Mouse (Mus musculus): ENCODE measurements around the gene Adamts5. TPM values are rescaled to one million over a fixed set of nuclear protein-coding genes. Genes with fewer than 3 reads are reported as not detected.

Adamts5 gene
- polyA plus RNA-seq, 1 experiment = 1.4 TPM

DNA sequence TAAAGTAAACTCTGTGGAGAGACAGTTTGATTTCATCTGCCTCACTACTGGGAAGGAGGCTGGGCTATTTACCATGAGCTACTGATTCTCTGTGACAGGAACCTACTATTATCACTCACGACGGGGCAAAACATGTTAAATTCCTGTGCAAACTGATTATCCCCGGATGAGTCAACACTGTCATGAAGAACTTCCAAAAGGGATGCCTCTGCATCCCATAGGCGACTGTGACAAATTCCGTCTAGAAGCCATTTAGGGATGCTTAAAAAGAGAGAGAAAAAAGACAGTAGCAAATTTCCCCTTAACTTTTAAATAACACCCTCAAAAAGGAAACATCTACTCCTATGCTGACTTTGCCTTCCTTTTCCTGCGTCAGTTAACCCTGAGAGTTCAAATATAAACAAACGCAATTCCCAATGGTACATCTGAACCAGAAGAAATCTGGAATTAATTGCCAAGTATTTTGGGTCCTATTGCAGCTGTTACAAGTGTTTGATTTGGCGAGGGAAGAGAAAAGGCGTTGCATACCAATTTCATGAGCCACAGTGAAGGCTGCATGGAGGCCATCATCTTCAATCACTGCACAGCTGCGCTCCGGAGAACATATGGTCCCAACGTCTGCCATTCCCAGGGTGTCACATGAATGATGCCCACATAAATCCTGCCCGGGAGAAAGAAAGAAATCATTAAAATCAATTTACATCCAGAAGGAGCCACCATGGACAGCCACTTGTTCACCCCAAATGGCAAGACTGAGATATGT is 14.2 kb downstream of the Adamts5 start:
- H3K4me3 ChIP-seq (ENCODE audit: extremely low read depth, insufficient read depth, insufficient read length) = no peak overlapping the region
- H3K4me1 ChIP-seq (ENCODE audit: control insufficient read depth, insufficient read depth, insufficient read length) = no peaks in the 10 kb centered on the region
- no peak overlapping the region for H3K27ac ChIP-seq (ENCODE audit: insufficient read depth, low read length)
- H3K27me3 ChIP-seq (ENCODE audit: control insufficient read depth, insufficient read depth, low read length) = no peaks in the 10 kb centered on the region
- WGBS = 85% methylated on average over 13 of the region's 13 CpGs
- TF ChIP-seq POLR2A (IDR thresholded peaks at IDR 0.05; ENCODE audit: low read depth, low read length) (no peak), CTCF (IDR thresholded peaks at IDR 0.05; ENCODE audit: extremely low read depth, insufficient read depth, insufficient read length, insufficient replicate concordance) (no peak)
- H3K36me3 ChIP-seq (ENCODE audit: control insufficient read depth, insufficient read depth, low read length) = no peaks in the 10 kb centered on the region
- no peak for DNase-seq (ENCODE audit: low read depth in 1 of 2, low spot score in 2 of 2)

DNA sequence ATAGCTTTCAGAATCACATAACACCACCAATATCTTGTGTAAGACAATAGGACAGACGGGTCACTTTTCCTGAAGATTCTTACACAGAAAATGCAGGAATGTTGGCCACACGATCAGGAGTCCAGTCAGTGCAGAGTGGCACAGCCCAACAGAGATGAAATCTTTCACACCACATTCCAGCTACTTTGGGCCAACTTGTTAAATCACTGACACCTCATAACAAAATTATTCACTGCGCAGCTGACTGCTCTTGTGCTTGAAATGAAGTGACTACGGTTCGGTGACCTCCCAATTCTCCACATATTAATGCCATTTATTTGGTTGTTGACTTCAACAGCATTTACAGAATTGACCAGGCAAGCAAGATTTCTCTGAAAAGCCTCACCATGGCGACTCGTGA is 22.6 kb downstream of the Adamts5 start:
- 83% methylated on average over 7 of the region's 7 CpGs for WGBS
- DNase-seq (ENCODE audit: low read depth in 1 of 2, low spot score in 2 of 2) = no peak
- no peak for TF ChIP-seq CTCF (IDR thresholded peaks at IDR 0.05; ENCODE audit: extremely low read depth, insufficient read depth, insufficient read length, insufficient replicate concordance)
- TF ChIP-seq POLR2A (IDR thresholded peaks at IDR 0.05; ENCODE audit: low read depth, low read length) = no peak

DNA sequence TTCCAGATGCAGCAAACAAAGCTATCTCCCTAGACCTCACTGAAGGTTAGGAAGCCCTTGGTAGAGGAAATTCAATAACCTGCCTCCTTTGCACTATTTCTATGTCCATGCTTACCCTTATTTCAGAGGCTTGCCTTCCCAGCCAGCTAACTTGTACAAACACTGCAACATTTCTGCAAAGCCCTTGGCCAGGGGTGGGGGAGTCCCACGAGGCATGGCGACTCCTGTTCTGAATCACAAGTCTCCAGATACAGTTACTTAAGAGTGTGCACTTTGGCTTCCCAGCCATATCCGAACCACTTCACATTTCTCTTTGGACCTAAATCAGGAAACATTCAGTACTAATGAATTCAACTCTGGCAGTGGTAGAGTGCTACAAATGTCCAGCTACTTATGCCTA is 27.5 kb downstream of the Adamts5 start:
- DNase-seq (ENCODE audit: low read depth in 1 of 2, low spot score in 2 of 2) = no peak
- no peak overlapping the region for H3K27ac ChIP-seq (ENCODE audit: insufficient read depth, low read length)
- WGBS = 84% methylated on average over 3 of the region's 3 CpGs
- no peaks in the 10 kb centered on the region for H3K36me3 ChIP-seq (ENCODE audit: control insufficient read depth, insufficient read depth, low read length)
- H3K4me3 ChIP-seq (ENCODE audit: extremely low read depth, insufficient read depth, insufficient read length) = no peak overlapping the region
- no peaks in the 10 kb centered on the region for H3K27me3 ChIP-seq (ENCODE audit: control insufficient read depth, insufficient read depth, low read length)
- TF ChIP-seq POLR2A (IDR thresholded peaks at IDR 0.05; ENCODE audit: low read depth, low read length) = no peak
- TF ChIP-seq CTCF (IDR thresholded peaks at IDR 0.05; ENCODE audit: extremely low read depth, insufficient read depth, insufficient read length, insufficient replicate concordance) = no peak
- H3K4me1 ChIP-seq (ENCODE audit: control insufficient read depth, insufficient read depth, insufficient read length) = no peaks in the 10 kb centered on the region

More for the DNA sequence above, 22.6 kb downstream of the Adamts5 start:
- H3K4me1 ChIP-seq (ENCODE audit: control insufficient read depth, insufficient read depth, insufficient read length) = no peaks in the 10 kb centered on the region
- no peak overlapping the region for H3K4me3 ChIP-seq (ENCODE audit: extremely low read depth, insufficient read depth, insufficient read length)
- H3K36me3 ChIP-seq (ENCODE audit: control insufficient read depth, insufficient read depth, low read length) = no peaks in the 10 kb centered on the region
- no peak overlapping the region for H3K27ac ChIP-seq (ENCODE audit: insufficient read depth, low read length)
- H3K27me3 ChIP-seq (ENCODE audit: control insufficient read depth, insufficient read depth, low read length) = no peaks in the 10 kb centered on the region

DNA sequence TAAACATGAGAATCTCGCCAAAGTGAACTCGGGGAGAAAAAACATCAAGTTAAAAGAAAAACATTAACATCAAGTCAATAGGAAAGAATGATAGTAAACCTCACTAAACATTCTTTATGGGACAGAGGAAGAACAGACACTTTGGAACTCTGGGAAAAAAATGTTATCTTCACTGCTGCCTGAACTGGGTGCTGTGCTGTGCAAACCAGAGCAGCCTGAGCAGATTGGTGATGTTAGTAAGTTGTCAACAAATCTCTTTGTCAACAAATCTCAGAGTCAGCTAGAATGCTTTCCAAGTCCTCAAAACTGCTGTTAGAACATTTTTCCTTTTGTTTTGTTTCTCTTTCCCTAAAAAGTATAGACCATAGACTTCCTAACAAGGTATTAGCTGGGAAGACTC is 29.7 kb downstream of the Adamts5 start:
- no peak overlapping the region for H3K27ac ChIP-seq (ENCODE audit: insufficient read depth, low read length)
- no peak overlapping the region for H3K4me3 ChIP-seq (ENCODE audit: extremely low read depth, insufficient read depth, insufficient read length)
- TF ChIP-seq CTCF (IDR thresholded peaks at IDR 0.05; ENCODE audit: extremely low read depth, insufficient read depth, insufficient read length, insufficient replicate concordance) (no peak), POLR2A (IDR thresholded peaks at IDR 0.05; ENCODE audit: low read depth, low read length) (no peak)
- DNase-seq (ENCODE audit: low read depth in 1 of 2, low spot score in 2 of 2) = no peak
- H3K27me3 ChIP-seq (ENCODE audit: control insufficient read depth, insufficient read depth, low read length) = no peaks in the 10 kb centered on the region
- H3K4me1 ChIP-seq (ENCODE audit: control insufficient read depth, insufficient read depth, insufficient read length) = no peaks in the 10 kb centered on the region
- H3K36me3 ChIP-seq (ENCODE audit: control insufficient read depth, insufficient read depth, low read length) = no peaks in the 10 kb centered on the region
- WGBS = 75% methylated on average over 2 of the region's 2 CpGs

DNA sequence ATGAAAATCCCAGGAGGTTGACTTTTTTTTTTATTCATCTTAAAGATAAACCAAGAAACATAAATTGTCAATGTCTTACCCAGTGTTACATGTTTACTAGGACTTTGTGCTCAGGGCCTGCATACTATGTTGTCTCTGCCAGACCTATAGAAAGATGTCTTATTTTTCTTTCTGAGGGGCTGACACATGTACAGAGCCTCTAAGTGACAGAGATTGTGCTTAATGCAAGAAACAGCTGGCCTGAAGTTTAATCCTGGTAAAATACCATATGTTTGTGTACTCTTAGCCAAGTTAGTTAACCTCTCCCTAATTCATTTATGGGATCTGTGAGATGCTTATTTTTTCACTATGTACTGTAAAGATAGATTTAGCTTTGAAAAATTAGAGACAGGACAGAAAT is 30.4 kb downstream of the Adamts5 start:
- Histone ChIP-seq H3K27me3 (ENCODE audit: control insufficient read depth, insufficient read depth, low read length) (no peaks in the 10 kb centered on the region), H3K4me1 (ENCODE audit: control insufficient read depth, insufficient read depth, insufficient read length) (no peaks in the 10 kb centered on the region), H3K36me3 (ENCODE audit: control insufficient read depth, insufficient read depth, low read length) (no peaks in the 10 kb centered on the region), H3K4me3 (ENCODE audit: extremely low read depth, insufficient read depth, insufficient read length) (no peak overlapping the region; the same call in 1 of the 2 replicates), H3K27ac (ENCODE audit: insufficient read depth, low read length) (no peak overlapping the region)
- no peak for TF ChIP-seq CTCF (IDR thresholded peaks at IDR 0.05; ENCODE audit: extremely low read depth, insufficient read depth, insufficient read length, insufficient replicate concordance)
- DNase-seq (ENCODE audit: low read depth in 1 of 2, low spot score in 2 of 2) = no peak

DNA sequence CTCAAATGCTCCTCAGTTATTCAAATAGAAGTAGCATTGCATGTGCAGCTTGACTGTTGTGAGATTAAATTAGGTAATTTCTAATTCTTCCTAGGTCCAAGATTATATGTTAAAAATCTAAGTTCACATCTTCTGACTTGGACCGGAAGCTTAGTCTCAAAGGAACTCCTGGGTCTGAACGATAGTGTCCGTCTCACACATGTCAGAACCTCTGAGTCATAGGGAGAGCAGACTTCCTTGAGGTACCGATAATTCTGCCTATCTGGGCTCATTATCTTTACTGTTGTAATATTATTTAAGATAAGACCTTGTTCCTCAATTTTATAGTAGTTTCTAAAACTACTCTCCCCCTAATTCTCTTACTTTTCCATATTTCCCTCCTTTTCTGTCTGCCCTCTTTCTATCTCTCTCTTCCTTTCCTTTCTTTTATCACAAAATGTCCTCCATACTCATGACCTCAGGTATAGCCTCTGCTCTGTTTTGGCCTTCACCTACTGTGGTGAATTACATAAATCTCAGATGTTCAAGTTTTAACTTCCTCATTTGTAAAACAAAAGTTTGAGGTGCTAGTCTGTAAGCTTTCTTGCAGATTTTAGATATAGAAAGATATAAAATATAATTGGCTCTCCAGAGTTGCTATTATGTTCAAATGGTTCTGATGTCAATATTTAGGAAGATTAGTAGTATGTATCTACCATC is 36.8 kb downstream of the Adamts5 start:
- Histone ChIP-seq H3K27ac (ENCODE audit: insufficient read depth, low read length) (no peak overlapping the region), H3K4me3 (ENCODE audit: extremely low read depth, insufficient read depth, insufficient read length) (no peak overlapping the region), H3K36me3 (ENCODE audit: control insufficient read depth, insufficient read depth, low read length) (no peaks in the 10 kb centered on the region), H3K27me3 (ENCODE audit: control insufficient read depth, insufficient read depth, low read length) (no peaks in the 10 kb centered on the region), H3K4me1 (ENCODE audit: control insufficient read depth, insufficient read depth, insufficient read length) (no peaks in the 10 kb centered on the region)
- 38% methylated on average over 4 of the region's 4 CpGs for WGBS
- DNase-seq (ENCODE audit: low read depth in 1 of 2, low spot score in 2 of 2) = no peak
- TF ChIP-seq POLR2A (IDR thresholded peaks at IDR 0.05; ENCODE audit: low read depth, low read length) (no peak), CTCF (IDR thresholded peaks at IDR 0.05; ENCODE audit: extremely low read depth, insufficient read depth, insufficient read length, insufficient replicate concordance) (no peak)

DNA sequence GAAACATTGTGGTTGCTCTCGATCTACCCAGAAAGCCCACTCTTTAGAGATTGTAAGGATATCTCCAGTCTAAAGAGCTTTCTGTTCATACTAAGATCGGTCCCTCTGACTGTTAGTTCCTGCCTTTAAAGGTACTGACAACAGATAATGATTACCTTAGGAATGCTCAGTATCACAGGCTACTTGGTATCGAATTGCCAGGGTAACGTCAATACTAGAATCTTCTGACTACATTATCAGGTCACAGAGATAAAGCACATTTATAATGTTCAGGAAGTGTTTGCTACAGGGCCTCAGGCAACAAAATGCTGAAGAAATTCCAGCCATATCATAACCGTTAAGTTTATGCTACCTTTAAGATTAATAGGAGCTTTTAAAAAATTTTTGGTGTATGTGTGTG is 47.1 kb downstream of the Adamts5 start:
- H3K4me3 ChIP-seq (ENCODE audit: extremely low read depth, insufficient read depth, insufficient read length) = no peak overlapping the region
- TF ChIP-seq CTCF (IDR thresholded peaks at IDR 0.05; ENCODE audit: extremely low read depth, insufficient read depth, insufficient read length, insufficient replicate concordance) (no peak), POLR2A (IDR thresholded peaks at IDR 0.05; ENCODE audit: low read depth, low read length) (no peak)
- no peaks in the 10 kb centered on the region for H3K36me3 ChIP-seq (ENCODE audit: control insufficient read depth, insufficient read depth, low read length)
- no peaks in the 10 kb centered on the region for H3K4me1 ChIP-seq (ENCODE audit: control insufficient read depth, insufficient read depth, insufficient read length)
- no peaks in the 10 kb centered on the region for H3K27me3 ChIP-seq (ENCODE audit: control insufficient read depth, insufficient read depth, low read length)
- WGBS = 87% methylated on average over 5 of the region's 5 CpGs
- no peak for DNase-seq (ENCODE audit: low read depth in 1 of 2, low spot score in 2 of 2)
- H3K27ac ChIP-seq (ENCODE audit: insufficient read depth, low read length) = no peak overlapping the region
